Mouse (Mus musculus) C2C12 (cell line): ENCODE measurements around the gene Wdr64. TPM values are rescaled to one million over a fixed set of nuclear protein-coding genes. Genes with fewer than 3 reads are reported as not detected.

Experiments
- H3K27me3 ChIP-seq: one replicate; pipeline ENCODE4 v1.6.1; 2011; ENCODE audit not compliant: control insufficient read depth, insufficient read depth, insufficient read length
- H3K36me3 ChIP-seq: one replicate; pipeline ENCODE4 v1.6.1; 2011; ENCODE audit not compliant: control insufficient read depth, insufficient read depth
- H3K4me3 ChIP-seq: one replicate; pipeline ENCODE4 v1.5.1; 2011; ENCODE audit warnings: mild to moderate bottlenecking, control low read depth; ENCODE audit not compliant: poor library complexity, insufficient read depth, severe bottlenecking
- H3K79me2 ChIP-seq: one replicate; pipeline ENCODE4 v1.6.1; 2011; ENCODE audit not compliant: control insufficient read depth, insufficient read depth
- H3K79me3 ChIP-seq: one replicate; pipeline ENCODE4 v1.6.1; 2011; ENCODE audit warnings: low read depth, control low read depth
- H3ac ChIP-seq: one replicate; pipeline ENCODE3; 2011; ENCODE audit warnings: low read depth; ENCODE audit not compliant: control insufficient read depth, insufficient read length
- CEBPB ChIP-seq: IDR thresholded peaks from one replicate; pipeline ENCODE4 v1.6.1; 2011; ENCODE audit warnings: low read depth, mild to moderate bottlenecking, control low read depth, moderate library complexity
- CTCF ChIP-seq: IDR thresholded peaks from one replicate; pipeline ENCODE4 v1.5.1; 2011; ENCODE audit not compliant: control insufficient read depth, insufficient read depth, insufficient read length
- FOSL1 ChIP-seq: IDR thresholded peaks from one replicate; pipeline ENCODE4 v1.8.0; 2011; ENCODE audit warnings: mild to moderate bottlenecking, low read length; ENCODE audit not compliant: poor library complexity, insufficient read depth, severe bottlenecking
- MAX ChIP-seq: IDR thresholded peaks from one replicate; pipeline ENCODE4 v1.6.1; 2011; ENCODE audit warnings: mild to moderate bottlenecking, control low read depth
- MYOD1 ChIP-seq: IDR thresholded peaks from one replicate; pipeline ENCODE4 v1.6.1; 2011; ENCODE audit warnings: low read depth; ENCODE audit not compliant: control insufficient read depth, insufficient read length
- MYOG ChIP-seq: IDR thresholded peaks from one replicate; pipeline ENCODE4 v1.6.1; 2011; ENCODE audit not compliant: control insufficient read depth, insufficient read length; ENCODE audit errors: extremely low read depth
- USF1 ChIP-seq: IDR thresholded peaks from one replicate; pipeline ENCODE4 v1.6.1; 2011; ENCODE audit warnings: low read depth, mild to moderate bottlenecking, control low read depth, moderate library complexity
- polyA plus RNA-seq: library from polyadenylated mRNA; unstranded; fragments of >200 nt; fragmentation: generic; extraction: Trizol; gene quantifications from one replicate; pipeline ENCODE4 v1.2.1, GENCODE M21; 2012; ENCODE audit warnings: missing spikeins

Wdr64 gene
- polyA plus RNA-seq, 1 experiment: not detected

DNA sequence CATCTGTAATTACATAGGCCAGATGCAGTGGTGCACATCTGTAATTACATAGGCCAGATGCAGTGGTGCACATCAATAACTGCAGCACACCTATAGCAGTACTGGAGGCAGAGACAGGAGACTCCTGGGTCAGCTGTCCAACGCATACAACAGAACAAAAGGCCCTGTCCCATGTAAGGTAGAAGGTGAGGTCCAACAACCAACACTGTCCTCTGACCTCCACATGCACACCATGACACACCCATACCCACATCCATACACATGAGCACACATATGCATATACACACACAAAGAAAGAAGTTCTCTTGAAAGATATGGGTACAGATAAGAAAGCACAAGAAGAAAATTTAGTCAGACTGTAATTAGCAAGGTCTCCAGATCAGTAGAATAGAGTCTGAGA, 157.1 kb downstream of the Wdr64 start:
- no peak for TF ChIP-seq CTCF
- TF ChIP-seq FOSL1: no peak
- TF ChIP-seq USF1: no peak
- no peak for TF ChIP-seq MYOG
- no peak for TF ChIP-seq MYOD1
- no peak for TF ChIP-seq CEBPB
- no peak for TF ChIP-seq MAX

More for the DNA sequence above, 157.1 kb downstream of the Wdr64 start:
- no peaks in the 10 kb centered on the region for H3K36me3 ChIP-seq
- H3ac ChIP-seq: no peak overlapping the region
- no peak overlapping the region for H3K4me3 ChIP-seq
- no peaks in the 10 kb centered on the region for H3K27me3 ChIP-seq
- H3K79me2 ChIP-seq: no peaks in the 10 kb centered on the region
- no peaks in the 10 kb centered on the region for H3K79me3 ChIP-seq

Other genes starting within 250 kb of the Wdr64 start
- gene Rgs7, start 206.1 kb upstream of the Wdr64 start, polyA plus RNA-seq: 0.07 TPM
- gene Kmo, start 78.2 kb upstream of the Wdr64 start, polyA plus RNA-seq: 0.02 TPM
- gene Fh1, start 73.0 kb upstream of the Wdr64 start, polyA plus RNA-seq: 107 TPM
- 3.1 TPM for gene Opn3, start 5.8 kb upstream of the Wdr64 start, polyA plus RNA-seq
- 1.2 TPM for gene Chml, start 5.7 kb upstream of the Wdr64 start, polyA plus RNA-seq
- 19.5 TPM for gene Exo1, start 182.0 kb downstream of the Wdr64 start, polyA plus RNA-seq
- gene Gm38100, start 221.7 kb downstream of the Wdr64 start, polyA plus RNA-seq: not detected